Mouse (Mus musculus) liver, adult 2 months (tissue): ENCODE data around the gene Ear14.

Experiments used
- CTCF ChIP-seq: fragments of 200-500 bp; IDR thresholded peaks from 2 replicates; pipeline ENCODE4 v1.5.1; 2011; ENCODE audit warnings: low read depth, low read length, control low read depth
- POLR2A ChIP-seq: fragments of 200-500 bp; IDR thresholded peaks from 2 replicates; pipeline ENCODE4 v1.6.1; 2011; ENCODE audit warnings: low read length, control low read depth; ENCODE audit not compliant: insufficient read depth; ENCODE audit errors: extremely low read depth

DNA sequence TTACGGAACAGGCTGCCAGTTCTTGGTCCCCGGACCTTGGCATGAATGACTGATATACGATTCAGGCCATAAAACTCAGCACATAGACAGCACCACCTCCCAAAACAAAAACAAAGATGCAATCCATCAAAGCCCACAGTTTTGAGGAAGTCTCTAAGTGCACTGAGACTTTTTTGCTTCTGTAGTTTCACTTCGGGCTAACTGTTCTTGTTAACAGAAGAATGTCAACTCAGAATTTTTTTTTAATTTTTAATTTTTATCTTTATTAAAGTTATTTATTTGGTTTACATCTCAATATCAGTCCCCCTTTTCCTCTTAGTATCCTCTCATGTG, 46.5 kb upstream of the Ear14 start:
- TF ChIP-seq POLR2A (no peak), CTCF (no peak)
